Mouse (Mus musculus): ENCODE results near the gene Ncaph2. TPM values are rescaled to one million over a fixed set of nuclear protein-coding genes. Genes with fewer than 3 reads are reported as not detected.
A peak's percentile ranks its signal among the peaks of the same experiment; 100 is the strongest.

Gene Ncaph2
- polyA plus RNA-seq, 1 experiment from 2014 or later, result 154 TPM

DNA sequence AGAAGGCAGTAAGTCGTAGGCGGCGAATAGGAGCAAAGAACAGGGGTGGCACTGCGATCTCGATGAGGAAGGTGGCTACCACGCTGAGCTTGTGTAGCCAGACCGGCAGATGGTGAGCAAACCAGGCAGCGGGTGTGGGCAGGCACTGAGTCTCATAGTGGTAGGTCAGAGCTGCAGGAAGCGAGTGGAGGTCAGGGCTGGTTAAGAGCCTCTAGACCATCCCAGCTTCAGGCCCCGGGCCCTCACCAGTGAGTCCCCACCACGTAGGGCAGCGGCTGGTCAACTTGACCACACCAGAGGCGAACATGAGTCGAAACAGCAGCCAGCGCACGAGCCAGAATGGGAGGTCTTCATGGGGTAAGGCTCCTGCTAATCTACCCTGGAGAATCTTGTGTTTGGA is 1.7 kb upstream of the Ncaph2 start:
- no peak overlapping the region for H3K4me3 ChIP-seq (ENCODE audit: low read depth, low read length)
- DNase-seq (ENCODE audit: low spot score), result no peak
- no peak overlapping the region for H3K4me2 ChIP-seq (ENCODE audit: low read depth)
- 95% methylated on average over 16 of the region's 16 CpGs for WGBS
- no peaks in the 10 kb centered on the region for H3K9me3 ChIP-seq (ENCODE audit: control insufficient read depth, low read length)
- no peak overlapping the region for H3K27ac ChIP-seq (ENCODE audit: low read depth, low read length)
- no peak overlapping the region for H3K9ac ChIP-seq (ENCODE audit: low read length)
- peaks cover 13% of the 10 kb centered on the region for H3K4me1 ChIP-seq (ENCODE audit: control insufficient read depth, insufficient read depth, low read length)
- ATAC-seq (ENCODE audit: insufficient read depth, low FRiP score, low TSS enrichment), result no peak
- H3K27me3 ChIP-seq (ENCODE audit: control insufficient read depth, insufficient read depth, low read length), result no peaks in the 10 kb centered on the region
- H3K36me3 ChIP-seq (ENCODE audit: control insufficient read depth, insufficient read depth, low read length), result peaks cover 12% of the 10 kb centered on the region

DNA sequence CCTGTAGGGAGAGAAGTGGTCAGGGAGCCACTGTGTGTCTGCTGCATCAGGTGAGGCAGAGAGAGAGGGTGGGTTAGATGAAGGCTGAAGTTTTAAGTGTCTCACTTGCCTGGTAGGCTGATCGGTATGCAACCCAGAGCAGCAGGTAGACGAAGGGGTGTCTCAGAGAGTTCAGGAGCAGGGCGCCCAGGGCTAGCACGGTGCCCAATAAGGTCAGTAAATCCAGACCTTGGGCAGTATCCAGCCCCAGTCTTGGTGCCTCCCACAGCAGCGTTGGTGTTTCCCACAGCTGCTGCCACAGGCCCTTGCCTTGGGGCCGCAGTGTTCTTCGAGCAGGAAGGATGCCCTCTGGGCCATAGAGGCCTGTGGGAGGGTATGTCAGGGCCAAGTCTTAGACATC is 1.1 kb upstream of the Ncaph2 start:
- Histone ChIP-seq H3K4me3 (ENCODE audit: low read depth, low read length) (peak overlapping the region; percentile 74), H3K4me2 (ENCODE audit: low read depth) (peak overlapping the region; percentile 73), H3K9ac (ENCODE audit: low read length) (peak overlapping the region; percentile 80), H3K27ac (ENCODE audit: low read depth, low read length) (no peak overlapping the region), H3K4me1 (ENCODE audit: control insufficient read depth, insufficient read depth, low read length) (peaks cover 13% of the 10 kb centered on the region), H3K36me3 (ENCODE audit: control insufficient read depth, insufficient read depth, low read length) (peaks cover 12% of the 10 kb centered on the region), H3K9me3 (ENCODE audit: control insufficient read depth, low read length) (no peaks in the 10 kb centered on the region), H3K27me3 (ENCODE audit: control insufficient read depth, insufficient read depth, low read length) (no peaks in the 10 kb centered on the region)
- 77% methylated on average over 7 of the region's 7 CpGs for WGBS
- ATAC-seq (ENCODE audit: insufficient read depth, low FRiP score, low TSS enrichment) (0 out of 2 replicates have a peak, but pooled peaks have one; percentile 5), DNase-seq (ENCODE audit: low spot score) (no peak)

DNA sequence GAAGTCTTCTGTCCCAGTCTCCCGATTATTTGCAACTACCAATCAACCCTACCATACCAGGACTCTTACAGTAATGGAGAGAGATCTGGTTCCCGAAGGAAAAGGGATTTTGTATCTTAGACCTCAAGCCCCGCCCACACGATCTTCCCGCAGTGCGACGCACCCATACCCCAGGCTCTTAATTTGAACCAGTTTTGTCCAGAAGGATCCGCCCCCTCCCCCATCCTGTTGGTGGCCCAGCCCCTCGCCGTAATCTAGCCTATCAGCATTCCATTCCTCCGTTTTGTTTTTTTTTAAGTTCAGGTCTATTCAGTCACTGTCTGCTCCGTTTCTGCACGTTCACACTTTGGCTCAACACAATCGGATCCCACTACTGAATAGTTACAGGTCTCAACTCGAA is 853 bp downstream of the Ncaph2 start:
- H3K4me1 ChIP-seq (ENCODE audit: control insufficient read depth, insufficient read depth, low read length), result peaks cover 13% of the 10 kb centered on the region
- WGBS, result under 1% methylated on average over 15 of the region's 15 CpGs

DNA sequence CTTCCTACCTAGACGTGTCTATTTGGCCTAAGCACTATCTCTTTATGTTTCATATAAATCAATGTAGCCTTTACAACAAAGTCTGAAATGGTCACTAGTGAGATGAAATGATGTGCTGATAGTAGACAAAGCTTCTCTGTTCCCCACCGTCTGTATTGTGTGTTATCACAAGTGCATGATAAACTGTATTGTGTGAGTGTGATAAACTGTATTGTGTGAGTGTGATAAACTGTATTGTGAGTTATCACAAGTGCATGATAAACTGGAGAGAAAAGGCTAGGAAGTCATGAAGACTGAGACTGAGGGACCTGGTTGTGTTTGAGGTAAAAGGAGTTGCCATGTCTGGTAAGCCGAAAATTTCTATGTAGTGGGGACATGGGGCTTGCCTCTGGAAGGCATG is 3.3 kb downstream of the Ncaph2 start:
- WGBS, result 92% methylated on average over 3 of the region's 3 CpGs

More for the DNA sequence above, 853 bp downstream of the Ncaph2 start:
- Histone ChIP-seq H3K4me3 (ENCODE audit: low read depth, low read length) (peak overlapping the region; percentile 74), H3K27ac (ENCODE audit: low read depth, low read length) (no peak overlapping the region), H3K9ac (ENCODE audit: low read length) (peak overlapping the region; percentile 80), H3K27me3 (ENCODE audit: control insufficient read depth, insufficient read depth, low read length) (no peaks in the 10 kb centered on the region), H3K9me3 (ENCODE audit: control insufficient read depth, low read length) (no peaks in the 10 kb centered on the region), H3K36me3 (ENCODE audit: control insufficient read depth, insufficient read depth, low read length) (peaks cover 11% of the 10 kb centered on the region), H3K4me2 (ENCODE audit: low read depth) (peak overlapping the region; percentile 45)
- DNase-seq (ENCODE audit: low spot score) (peak; percentile 89), ATAC-seq (ENCODE audit: insufficient read depth, low FRiP score, low TSS enrichment) (peak; percentile 52; the same call in 1 of the 2 replicates)

GRCm38 (mm10) chr15:89363051-89363450 is 7.5 kb downstream of the Ncaph2 start:
- Histone ChIP-seq H3K4me2 (ENCODE audit: low read depth) (no peak overlapping the region), H3K27ac (ENCODE audit: low read depth, low read length) (no peak overlapping the region), H3K9ac (ENCODE audit: low read length) (no peak overlapping the region), H3K4me3 (ENCODE audit: low read depth, low read length) (no peak overlapping the region), H3K9me3 (ENCODE audit: control insufficient read depth, low read length) (no peaks in the 10 kb centered on the region), H3K27me3 (ENCODE audit: control insufficient read depth, insufficient read depth, low read length) (no peaks in the 10 kb centered on the region), H3K4me1 (ENCODE audit: control insufficient read depth, insufficient read depth, low read length) (no peaks in the 10 kb centered on the region), H3K36me3 (ENCODE audit: control insufficient read depth, insufficient read depth, low read length) (peaks cover 22% of the 10 kb centered on the region)
- no peak for DNase-seq (ENCODE audit: low spot score)
- no peak for ATAC-seq (ENCODE audit: insufficient read depth, low FRiP score, low TSS enrichment)
- 90% methylated on average over 7 of the region's 7 CpGs for WGBS

More for the DNA sequence above, 3.3 kb downstream of the Ncaph2 start:
- Histone ChIP-seq H3K9me3 (ENCODE audit: control insufficient read depth, low read length) (no peaks in the 10 kb centered on the region), H3K27me3 (ENCODE audit: control insufficient read depth, insufficient read depth, low read length) (no peaks in the 10 kb centered on the region), H3K9ac (ENCODE audit: low read length) (no peak overlapping the region), H3K4me2 (ENCODE audit: low read depth) (no peak overlapping the region), H3K4me1 (ENCODE audit: control insufficient read depth, insufficient read depth, low read length) (peaks cover 13% of the 10 kb centered on the region), H3K4me3 (ENCODE audit: low read depth, low read length) (no peak overlapping the region), H3K36me3 (ENCODE audit: control insufficient read depth, insufficient read depth, low read length) (peaks cover 10% of the 10 kb centered on the region), H3K27ac (ENCODE audit: low read depth, low read length) (no peak overlapping the region)
- no peak for DNase-seq (ENCODE audit: low spot score)
- no peak for ATAC-seq (ENCODE audit: insufficient read depth, low FRiP score, low TSS enrichment)

DNA sequence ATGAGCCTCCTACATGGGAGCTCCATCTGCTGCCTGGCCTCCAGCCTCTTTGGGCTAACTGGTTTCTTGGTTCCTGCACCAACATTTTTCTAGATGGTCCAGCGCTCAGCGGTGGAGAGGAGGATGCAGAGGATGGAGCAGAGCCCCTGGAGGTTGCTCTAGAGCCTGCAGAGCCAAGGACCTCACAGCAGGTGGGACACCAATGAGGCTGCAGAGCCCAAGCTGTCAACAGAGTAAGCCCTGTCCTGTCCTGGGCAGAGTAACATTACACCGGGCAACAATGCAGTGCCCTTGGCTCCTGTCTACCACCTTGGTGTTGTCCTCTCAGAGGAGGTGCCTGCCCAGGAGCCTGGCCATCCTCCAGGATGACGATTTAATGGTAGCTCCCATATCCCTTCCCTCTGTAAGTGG is 9.6 kb downstream of the Ncaph2 start:
- Histone ChIP-seq H3K4me3 (ENCODE audit: low read depth, low read length) (no peak overlapping the region), H3K4me1 (ENCODE audit: control insufficient read depth, insufficient read depth, low read length) (no peaks in the 10 kb centered on the region), H3K36me3 (ENCODE audit: control insufficient read depth, insufficient read depth, low read length) (peaks cover 37% of the 10 kb centered on the region), H3K27me3 (ENCODE audit: control insufficient read depth, insufficient read depth, low read length) (no peaks in the 10 kb centered on the region), H3K4me2 (ENCODE audit: low read depth) (no peak overlapping the region), H3K9ac (ENCODE audit: low read length) (no peak overlapping the region), H3K27ac (ENCODE audit: low read depth, low read length) (no peak overlapping the region), H3K9me3 (ENCODE audit: control insufficient read depth, low read length) (no peaks in the 10 kb centered on the region)
- no peak for DNase-seq (ENCODE audit: low spot score)
- no peak for ATAC-seq (ENCODE audit: insufficient read depth, low FRiP score, low TSS enrichment)
- 90% methylated on average over 4 of the region's 4 CpGs for WGBS

DNA sequence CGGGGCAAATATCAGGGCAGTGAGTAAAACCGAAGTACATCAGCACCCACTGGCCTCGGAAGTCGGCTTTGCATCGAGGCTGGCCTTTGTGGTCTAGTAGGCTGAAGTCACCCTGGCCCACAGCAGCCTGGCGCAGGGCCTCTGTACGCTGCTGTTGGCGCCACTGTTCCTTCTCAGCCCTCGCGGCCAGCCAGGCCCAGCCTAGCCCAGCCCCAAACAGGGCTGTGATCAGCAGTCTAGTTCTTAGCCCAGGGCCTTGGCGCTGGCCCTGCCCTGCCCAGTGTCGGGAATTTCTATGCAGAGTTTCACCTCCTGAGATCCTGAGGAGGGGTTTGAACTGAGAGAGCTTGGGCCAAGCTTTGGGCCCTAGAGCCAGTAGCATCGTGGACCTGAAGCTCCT is 16.5 kb downstream of the Ncaph2 start:
- no peak overlapping the region; the same call in 1 of the 2 replicates for H3K4me2 ChIP-seq (ENCODE audit: low read depth)
- 0 out of 2 replicates have a peak, but pooled peaks cover 6% of the 10 kb centered on the region for H3K4me1 ChIP-seq (ENCODE audit: control insufficient read depth, insufficient read depth, low read length)
- H3K9ac ChIP-seq (ENCODE audit: low read length), result no peak overlapping the region
- no peak overlapping the region for H3K27ac ChIP-seq (ENCODE audit: low read depth, low read length)
- H3K36me3 ChIP-seq (ENCODE audit: control insufficient read depth, insufficient read depth, low read length), result peaks cover 34% of the 10 kb centered on the region
- no peak for ATAC-seq (ENCODE audit: insufficient read depth, low FRiP score, low TSS enrichment)
- WGBS, result 92% methylated on average over 13 of the region's 13 CpGs
- peaks cover 10% of the 10 kb centered on the region for H3K27me3 ChIP-seq (ENCODE audit: control insufficient read depth, insufficient read depth, low read length)
- H3K4me3 ChIP-seq (ENCODE audit: low read depth, low read length), result no peak overlapping the region
- no peak for DNase-seq (ENCODE audit: low spot score)
- H3K9me3 ChIP-seq (ENCODE audit: control insufficient read depth, low read length), result no peaks in the 10 kb centered on the region

DNA sequence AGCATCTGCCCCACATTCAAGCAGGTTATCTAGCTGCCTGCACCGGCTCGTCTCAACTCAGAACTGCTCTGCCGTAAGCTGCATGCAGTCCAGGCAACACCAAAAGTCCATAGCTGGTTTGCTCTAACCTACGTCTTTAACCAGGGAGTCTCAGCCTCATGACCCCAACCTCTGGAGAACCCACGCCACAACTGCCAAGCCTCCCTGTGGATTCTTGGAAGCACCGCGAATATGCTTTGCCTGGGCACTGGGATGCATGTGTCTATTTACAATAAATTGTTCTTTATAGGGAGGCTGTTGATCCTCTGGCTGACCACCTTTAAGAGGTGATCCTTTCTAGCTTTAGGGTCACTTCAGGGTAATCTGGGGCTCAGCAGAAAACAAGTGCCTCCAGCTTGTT is 17.0 kb downstream of the Ncaph2 start:
- Histone ChIP-seq H3K36me3 (ENCODE audit: control insufficient read depth, insufficient read depth, low read length) (peaks cover 34% of the 10 kb centered on the region), H3K9me3 (ENCODE audit: control insufficient read depth, low read length) (no peaks in the 10 kb centered on the region), H3K4me2 (ENCODE audit: low read depth) (peak overlapping the region; percentile 71; the same call in 1 of the 2 replicates), H3K27ac (ENCODE audit: low read depth, low read length) (no peak overlapping the region), H3K4me3 (ENCODE audit: low read depth, low read length) (peak overlapping the region; percentile 63; the same call in 1 of the 2 replicates), H3K27me3 (ENCODE audit: control insufficient read depth, insufficient read depth, low read length) (peaks cover 14% of the 10 kb centered on the region), H3K4me1 (ENCODE audit: control insufficient read depth, insufficient read depth, low read length) (0 out of 2 replicates have a peak, but pooled peaks cover 6% of the 10 kb centered on the region), H3K9ac (ENCODE audit: low read length) (no peak overlapping the region)
- WGBS, result 86% methylated on average over 7 of the region's 7 CpGs
- ATAC-seq (ENCODE audit: insufficient read depth, low FRiP score, low TSS enrichment) (no peak), DNase-seq (ENCODE audit: low spot score) (no peak)

- DNase-seq (ENCODE audit: low spot score), result peak; percentile 85
- Histone ChIP-seq H3K36me3 (ENCODE audit: control insufficient read depth, insufficient read depth, low read length) (peaks cover 30% of the 10 kb centered on the region), H3K27me3 (ENCODE audit: control insufficient read depth, insufficient read depth, low read length) (peaks cover 21% of the 10 kb centered on the region), H3K9ac (ENCODE audit: low read length) (peak overlapping the region; percentile 84), H3K9me3 (ENCODE audit: control insufficient read depth, low read length) (no peaks in the 10 kb centered on the region), H3K27ac (ENCODE audit: low read depth, low read length) (peak overlapping the region; percentile 89), H3K4me3 (ENCODE audit: low read depth, low read length) (peak overlapping the region; percentile 63), H3K4me1 (ENCODE audit: control insufficient read depth, insufficient read depth, low read length) (0 out of 2 replicates have a peak, but pooled peaks cover 6% of the 10 kb centered on the region), H3K4me2 (ENCODE audit: low read depth) (peak overlapping the region; percentile 71)
- 1% methylated on average over 35 of the region's 35 CpGs for WGBS
- peak; percentile 81 for ATAC-seq (ENCODE audit: insufficient read depth, low FRiP score, low TSS enrichment)
Measured at GRCm38 (mm10) chr15:89373027-89373761, 17.7 kb downstream of the Ncaph2 start.
